Mouse (Mus musculus) CD4-positive, CD25-positive, alpha-beta regulatory T cell (primary cell): Measurements from ENCODE around the gene Krtap21-1. TPM values are rescaled to one million over a fixed set of nuclear protein-coding genes. Genes with fewer than 3 reads are reported as not detected.

Experiments used
- polyA plus RNA-seq: library from polyadenylated mRNA; unstranded; fragments of 100-300 nt; shearing (Covaris generic); gene quantifications from one replicate; pipeline ENCODE4 v1.2.1, GENCODE M21; 2017

Krtap21-1 gene
- not detected for polyA plus RNA-seq

DNA sequence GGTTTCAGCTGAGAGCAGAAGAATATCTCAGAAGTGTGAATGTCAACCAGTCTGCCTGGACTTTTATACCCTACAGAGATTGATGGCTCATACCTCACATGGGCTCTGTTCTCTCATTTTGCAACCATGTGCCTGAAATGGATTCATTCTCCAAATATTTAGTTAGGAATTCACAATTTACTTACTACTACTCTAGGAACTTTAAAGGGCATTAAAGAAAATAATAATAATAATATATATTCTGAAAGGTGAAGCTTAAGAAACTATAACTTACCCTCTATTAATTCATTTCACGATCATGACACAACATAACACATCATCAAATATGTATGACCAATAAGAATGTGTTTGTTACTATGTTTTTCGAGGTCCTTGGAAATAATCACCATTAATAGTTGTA lies at the start of gene Krtap21-1:
TSS of gene Krtap21-1 (minus strand) at position 101 of the 400 bp plus-strand sequence.

GRCm38 (mm10) chr16:89420011-89420410 lies 16.3 kb upstream of the Krtap21-1 start, which contains the start of gene Krtap6-2:
Krtap6-2 (minus strand) TSS chr16:89420111.

Other genes starting within 250 kb of the Krtap21-1 start
- not detected for gene Gm9789, start 245.9 kb downstream of the Krtap21-1 start, polyA plus RNA-seq
- not detected for gene Gm7735, start 234.4 kb downstream of the Krtap21-1 start, polyA plus RNA-seq
- gene 1110057P08Rik, start 229.1 kb downstream of the Krtap21-1 start, polyA plus RNA-seq = not detected
- gene Krtap20-2, start 198.0 kb downstream of the Krtap21-1 start, polyA plus RNA-seq = not detected
- gene Krtap6-2, start 16.2 kb upstream of the Krtap21-1 start, polyA plus RNA-seq = not detected
- not detected for gene Krtap8-1, start 84.1 kb upstream of the Krtap21-1 start, polyA plus RNA-seq
- gene Krtap7-1, start 104.5 kb upstream of the Krtap21-1 start, polyA plus RNA-seq = not detected
- gene Krtap11-1, start 167.3 kb upstream of the Krtap21-1 start, polyA plus RNA-seq = not detected